Mouse (Mus musculus) mammary gland, adult 2 months (tissue): ENCODE data around the gene Dlx4. TPM values are rescaled to one million over a fixed set of nuclear protein-coding genes. Genes with fewer than 3 reads are reported as not detected.

ENCODE experiments used
- polyA plus RNA-seq: library from polyadenylated mRNA; depleted of rRNA; stranded (reverse); fragments of >200 nt; gene quantifications from 2 replicates; pipeline ENCODE4 v1.2.3, GENCODE M21; 2012; ENCODE audit warnings: low replicate concordance; rRNA removed

Gene Dlx4
- polyA plus RNA-seq, result 0.78 and 1.6 TPM in 2 replicates

DNA sequence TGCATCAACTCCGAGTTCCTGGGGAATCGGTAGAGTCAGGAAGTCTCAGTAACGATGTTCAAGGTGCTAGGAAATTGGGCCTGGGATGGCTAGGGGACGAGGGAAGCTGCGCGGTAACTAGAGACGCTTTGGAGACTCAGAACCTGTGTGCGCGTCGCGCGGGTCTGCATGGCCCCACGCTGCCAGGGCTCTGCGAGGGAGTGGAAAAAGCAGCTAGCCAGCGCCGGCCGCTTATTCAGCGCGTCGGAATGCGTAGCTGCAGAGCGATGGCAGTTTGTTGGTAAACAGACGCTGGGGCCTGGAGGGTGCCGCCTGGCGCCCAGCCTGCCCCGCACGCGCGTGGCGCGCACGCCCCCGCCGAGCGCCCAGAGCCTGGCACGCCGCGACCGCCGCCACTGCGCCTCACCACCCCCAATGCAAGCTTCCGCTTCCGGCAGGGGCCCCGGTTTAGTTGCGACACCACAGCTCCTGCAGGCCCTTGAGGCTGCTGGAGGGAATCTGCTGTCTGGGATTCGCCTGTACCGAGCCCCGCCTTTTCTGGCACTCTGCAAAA is at the start of gene Dlx4:
Gene Dlx4 (minus strand): TSS at position 413 of the 553 bp plus-strand sequence.

DNA sequence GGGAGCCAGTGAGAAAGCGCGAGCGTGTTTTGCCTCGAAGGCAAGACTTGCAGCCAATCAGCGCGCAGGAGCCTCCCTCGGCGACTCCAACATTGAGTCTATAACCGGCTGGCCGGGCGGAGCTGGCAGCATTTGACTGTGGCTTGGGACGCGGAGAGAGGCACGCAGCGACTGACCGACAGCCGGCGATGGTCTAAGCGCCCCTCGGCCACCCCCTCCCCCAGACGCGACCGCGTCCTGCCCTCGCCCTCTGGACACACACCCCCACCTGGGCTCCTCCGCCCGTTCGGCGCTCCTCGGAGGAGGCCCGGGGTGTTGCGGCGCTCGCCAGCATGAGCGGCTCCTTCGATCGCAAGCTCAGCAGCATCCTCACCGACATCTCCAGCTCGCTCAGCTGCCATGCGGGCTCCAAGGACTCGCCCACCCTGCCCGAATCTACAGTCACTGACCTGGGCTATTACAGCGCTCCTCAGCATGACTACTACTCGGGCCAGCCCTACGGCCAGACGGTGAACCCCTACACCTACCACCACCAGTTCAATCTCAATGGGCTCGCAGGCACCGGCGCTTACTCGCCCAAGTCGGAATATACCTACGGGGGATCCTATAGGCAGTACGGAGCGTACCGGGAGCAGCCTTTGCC is 26.0 kb downstream of the Dlx4 start, which contains the start of gene Dlx3:
Gene Dlx3 (plus strand): TSS at position 130 of the 643 bp plus-strand sequence.

Other genes with a start within 250 kb of the Dlx4 start
- 325 and 371 TPM in 2 replicates for gene Col1a1, start 210.0 kb downstream of the Dlx4 start, polyA plus RNA-seq
- gene Hils1, start 178.7 kb downstream of the Dlx4 start, polyA plus RNA-seq, result not detected in 2 replicates
- gene Sgca, start 169.9 kb downstream of the Dlx4 start, polyA plus RNA-seq, result 1.2 and 410 TPM in 2 replicates
- 53.5 and 79.0 TPM in 2 replicates for gene Ppp1r9b, start 155.2 kb downstream of the Dlx4 start, polyA plus RNA-seq
- 5.6 and 19.1 TPM in 2 replicates for gene Samd14, start 136.4 kb downstream of the Dlx4 start, polyA plus RNA-seq
- 89.9 and 314 TPM in 2 replicates for gene Pdk2, start 104.9 kb downstream of the Dlx4 start, polyA plus RNA-seq
- gene Itga3, start 69.5 kb downstream of the Dlx4 start, polyA plus RNA-seq, result 19.4 and 24.8 TPM in 2 replicates
- gene Dlx3, start 26.1 kb downstream of the Dlx4 start, polyA plus RNA-seq, result 0.80 and 1.6 TPM in 2 replicates
- gene Tac4, start 115.3 kb upstream of the Dlx4 start, polyA plus RNA-seq, result 0.14 TPM in 1 of 2 replicates, not detected in the other
- 25.6 and 51.8 TPM in 2 replicates for gene Kat7, start 164.0 kb upstream of the Dlx4 start, polyA plus RNA-seq
- 52.6 and 81.5 TPM in 2 replicates for gene Fam117a, start 190.8 kb upstream of the Dlx4 start, polyA plus RNA-seq
- gene Slc35b1, start 238.4 kb upstream of the Dlx4 start, polyA plus RNA-seq, result 59.5 and 121 TPM in 2 replicates